Mouse (Mus musculus): ENCODE measurements around the gene Plcb4. TPM values are rescaled to one million over a fixed set of nuclear protein-coding genes. Genes with fewer than 3 reads are reported as not detected.

Gene Plcb4
- polyA plus RNA-seq, 1 experiment from 2014 or later: 33.8 TPM

GRCm38 (mm10) chr2:135904262-135904661 lies 245.5 kb downstream of the Plcb4 start:
- H3K9me3 ChIP-seq (replicated peaks; ENCODE audit: control insufficient read depth, low read length): no peaks in the 10 kb centered on the region
- no peak for ATAC-seq (replicated peaks; ENCODE audit: insufficient number of reproducible peaks, low FRiP score, low TSS enrichment)
- H3K27ac ChIP-seq (ENCODE audit: low read depth, low read length): 0 out of 2 replicates have a peak overlapping the region, but pooled peaks have one; percentile 70
- H3K4me2 ChIP-seq: no peak overlapping the region
- H3K4me1 ChIP-seq (ENCODE audit: control insufficient read depth, insufficient read depth, low read length): peaks cover 16% of the 10 kb centered on the region
- H3K36me3 ChIP-seq (ENCODE audit: control insufficient read depth, insufficient read depth, low read length): no peaks in the 10 kb centered on the region
- no peak overlapping the region for H3K4me3 ChIP-seq (ENCODE audit: low read depth, low read length)
- no peak overlapping the region for H3K9ac ChIP-seq (ENCODE audit: low read depth, low read length)
- no peaks in the 10 kb centered on the region for H3K27me3 ChIP-seq (ENCODE audit: control insufficient read depth, insufficient read depth, low read length)
- WGBS (ENCODE audit: insufficient replicate concordance): 77% methylated on average over 4 of the region's 4 CpGs

- ATAC-seq (replicated peaks; ENCODE audit: insufficient number of reproducible peaks, low FRiP score, low TSS enrichment): no peak
- 75% methylated on average over 4 of the region's 4 CpGs for WGBS (ENCODE audit: insufficient replicate concordance)
Measured at GRCm38 (mm10) chr2:135904791-135905190, 246.0 kb downstream of the Plcb4 start.

GRCm38 (mm10) chr2:135914343-135915261 lies 255.8 kb downstream of the Plcb4 start:
- no peaks in the 10 kb centered on the region for H3K36me3 ChIP-seq (ENCODE audit: control insufficient read depth, insufficient read depth, low read length)
- no peak overlapping the region for H3K9ac ChIP-seq (ENCODE audit: low read depth, low read length)
- no peak overlapping the region for H3K4me2 ChIP-seq
- 49% methylated on average over 8 of the region's 8 CpGs for WGBS (ENCODE audit: insufficient replicate concordance)
- no peak for ATAC-seq (replicated peaks; ENCODE audit: insufficient number of reproducible peaks, low FRiP score, low TSS enrichment)
- peak overlapping the region; percentile 31; the same call in 1 of the 2 replicates for H3K27ac ChIP-seq (ENCODE audit: low read depth, low read length)
- H3K27me3 ChIP-seq (ENCODE audit: control insufficient read depth, insufficient read depth, low read length): no peaks in the 10 kb centered on the region
- peaks cover 19% of the 10 kb centered on the region for H3K4me1 ChIP-seq (ENCODE audit: control insufficient read depth, insufficient read depth, low read length)
- no peak overlapping the region for H3K4me3 ChIP-seq (ENCODE audit: low read depth, low read length)
- no peaks in the 10 kb centered on the region for H3K9me3 ChIP-seq (replicated peaks; ENCODE audit: control insufficient read depth, low read length)

More at GRCm38 (mm10) chr2:135904791-135905190, 246.0 kb downstream of the Plcb4 start:
- H3K4me2 ChIP-seq: no peak overlapping the region
- no peak overlapping the region for H3K27ac ChIP-seq (ENCODE audit: low read depth, low read length)
- no peaks in the 10 kb centered on the region for H3K36me3 ChIP-seq (ENCODE audit: control insufficient read depth, insufficient read depth, low read length)
- H3K4me1 ChIP-seq (ENCODE audit: control insufficient read depth, insufficient read depth, low read length): peaks cover 16% of the 10 kb centered on the region
- no peak overlapping the region for H3K4me3 ChIP-seq (ENCODE audit: low read depth, low read length)
- no peaks in the 10 kb centered on the region for H3K27me3 ChIP-seq (ENCODE audit: control insufficient read depth, insufficient read depth, low read length)
- H3K9ac ChIP-seq (ENCODE audit: low read depth, low read length): no peak overlapping the region
- no peaks in the 10 kb centered on the region for H3K9me3 ChIP-seq (replicated peaks; ENCODE audit: control insufficient read depth, low read length)

- no peak for ATAC-seq (replicated peaks; ENCODE audit: insufficient number of reproducible peaks, low FRiP score, low TSS enrichment)
- no peaks in the 10 kb centered on the region for H3K9me3 ChIP-seq (replicated peaks; ENCODE audit: control insufficient read depth, low read length)
- no peak overlapping the region for H3K4me2 ChIP-seq
- no peak overlapping the region for H3K4me3 ChIP-seq (ENCODE audit: low read depth, low read length)
- H3K36me3 ChIP-seq (ENCODE audit: control insufficient read depth, insufficient read depth, low read length): no peaks in the 10 kb centered on the region
- H3K27me3 ChIP-seq (ENCODE audit: control insufficient read depth, insufficient read depth, low read length): no peaks in the 10 kb centered on the region
- no peak overlapping the region for H3K27ac ChIP-seq (ENCODE audit: low read depth, low read length)
- no peak overlapping the region for H3K9ac ChIP-seq (ENCODE audit: low read depth, low read length)
- H3K4me1 ChIP-seq (ENCODE audit: control insufficient read depth, insufficient read depth, low read length): peaks cover 19% of the 10 kb centered on the region
- 50% methylated on average over 10 of the region's 10 CpGs for WGBS (ENCODE audit: insufficient replicate concordance)
Measured at GRCm38 (mm10) chr2:135915928-135916327, 257.1 kb downstream of the Plcb4 start.

- Histone ChIP-seq H3K9ac (ENCODE audit: low read depth, low read length) (no peak overlapping the region), H3K4me1 (ENCODE audit: control insufficient read depth, insufficient read depth, low read length) (peaks cover 19% of the 10 kb centered on the region), H3K27ac (ENCODE audit: low read depth, low read length) (no peak overlapping the region), H3K36me3 (ENCODE audit: control insufficient read depth, insufficient read depth, low read length) (no peaks in the 10 kb centered on the region), H3K9me3 (replicated peaks; ENCODE audit: control insufficient read depth, low read length) (no peaks in the 10 kb centered on the region), H3K4me2 (no peak overlapping the region), H3K4me3 (ENCODE audit: low read depth, low read length) (no peak overlapping the region), H3K27me3 (ENCODE audit: control insufficient read depth, insufficient read depth, low read length) (no peaks in the 10 kb centered on the region)
- WGBS (ENCODE audit: insufficient replicate concordance): 61% methylated on average over 3 of the region's 3 CpGs
- ATAC-seq (replicated peaks; ENCODE audit: insufficient number of reproducible peaks, low FRiP score, low TSS enrichment): no peak
Measured at GRCm38 (mm10) chr2:135917000-135917399, 258.2 kb downstream of the Plcb4 start.

GRCm38 (mm10) chr2:135918116-135918515 lies 259.3 kb downstream of the Plcb4 start:
- peaks cover 19% of the 10 kb centered on the region for H3K4me1 ChIP-seq (ENCODE audit: control insufficient read depth, insufficient read depth, low read length)
- H3K27ac ChIP-seq (ENCODE audit: low read depth, low read length): no peak overlapping the region
- no peaks in the 10 kb centered on the region for H3K36me3 ChIP-seq (ENCODE audit: control insufficient read depth, insufficient read depth, low read length)
- ATAC-seq (replicated peaks; ENCODE audit: insufficient number of reproducible peaks, low FRiP score, low TSS enrichment): no peak
- WGBS (ENCODE audit: insufficient replicate concordance): 67% methylated on average over 5 of the region's 5 CpGs
- no peak overlapping the region for H3K4me3 ChIP-seq (ENCODE audit: low read depth, low read length)
- no peak overlapping the region for H3K4me2 ChIP-seq
- H3K27me3 ChIP-seq (ENCODE audit: control insufficient read depth, insufficient read depth, low read length): no peaks in the 10 kb centered on the region
- no peaks in the 10 kb centered on the region for H3K9me3 ChIP-seq (replicated peaks; ENCODE audit: control insufficient read depth, low read length)
- H3K9ac ChIP-seq (ENCODE audit: low read depth, low read length): no peak overlapping the region

- WGBS (ENCODE audit: insufficient replicate concordance): 35% methylated on average over 6 of the region's 6 CpGs
- Histone ChIP-seq H3K9ac (ENCODE audit: low read depth, low read length) (no peak overlapping the region), H3K27me3 (ENCODE audit: control insufficient read depth, insufficient read depth, low read length) (no peaks in the 10 kb centered on the region), H3K9me3 (replicated peaks; ENCODE audit: control insufficient read depth, low read length) (no peaks in the 10 kb centered on the region), H3K27ac (ENCODE audit: low read depth, low read length) (no peak overlapping the region), H3K36me3 (ENCODE audit: control insufficient read depth, insufficient read depth, low read length) (no peaks in the 10 kb centered on the region), H3K4me3 (ENCODE audit: low read depth, low read length) (no peak overlapping the region), H3K4me1 (ENCODE audit: control insufficient read depth, insufficient read depth, low read length) (peaks cover 14% of the 10 kb centered on the region), H3K4me2 (no peak overlapping the region)
- no peak for ATAC-seq (replicated peaks; ENCODE audit: insufficient number of reproducible peaks, low FRiP score, low TSS enrichment)
Measured at GRCm38 (mm10) chr2:135919641-135920040, 260.8 kb downstream of the Plcb4 start.

GRCm38 (mm10) chr2:135926660-135927343 lies 268.0 kb downstream of the Plcb4 start:
- 75% methylated on average over 8 of the region's 8 CpGs for WGBS (ENCODE audit: insufficient replicate concordance)
- Histone ChIP-seq H3K27ac (ENCODE audit: low read depth, low read length) (no peak overlapping the region), H3K9ac (ENCODE audit: low read depth, low read length) (no peak overlapping the region), H3K27me3 (ENCODE audit: control insufficient read depth, insufficient read depth, low read length) (no peaks in the 10 kb centered on the region), H3K4me3 (ENCODE audit: low read depth, low read length) (no peak overlapping the region), H3K9me3 (replicated peaks; ENCODE audit: control insufficient read depth, low read length) (no peaks in the 10 kb centered on the region), H3K36me3 (ENCODE audit: control insufficient read depth, insufficient read depth, low read length) (no peaks in the 10 kb centered on the region), H3K4me2 (no peak overlapping the region), H3K4me1 (ENCODE audit: control insufficient read depth, insufficient read depth, low read length) (no peaks in the 10 kb centered on the region)
- no peak for ATAC-seq (replicated peaks; ENCODE audit: insufficient number of reproducible peaks, low FRiP score, low TSS enrichment)
